Mouse (Mus musculus): ENCODE results near the gene Spsb1. TPM values are rescaled to one million over a fixed set of nuclear protein-coding genes. Genes with fewer than 3 reads are reported as not detected.

Spsb1 gene
- polyA plus RNA-seq, 1 experiment from 2014 or later, result 17.0 TPM

DNA sequence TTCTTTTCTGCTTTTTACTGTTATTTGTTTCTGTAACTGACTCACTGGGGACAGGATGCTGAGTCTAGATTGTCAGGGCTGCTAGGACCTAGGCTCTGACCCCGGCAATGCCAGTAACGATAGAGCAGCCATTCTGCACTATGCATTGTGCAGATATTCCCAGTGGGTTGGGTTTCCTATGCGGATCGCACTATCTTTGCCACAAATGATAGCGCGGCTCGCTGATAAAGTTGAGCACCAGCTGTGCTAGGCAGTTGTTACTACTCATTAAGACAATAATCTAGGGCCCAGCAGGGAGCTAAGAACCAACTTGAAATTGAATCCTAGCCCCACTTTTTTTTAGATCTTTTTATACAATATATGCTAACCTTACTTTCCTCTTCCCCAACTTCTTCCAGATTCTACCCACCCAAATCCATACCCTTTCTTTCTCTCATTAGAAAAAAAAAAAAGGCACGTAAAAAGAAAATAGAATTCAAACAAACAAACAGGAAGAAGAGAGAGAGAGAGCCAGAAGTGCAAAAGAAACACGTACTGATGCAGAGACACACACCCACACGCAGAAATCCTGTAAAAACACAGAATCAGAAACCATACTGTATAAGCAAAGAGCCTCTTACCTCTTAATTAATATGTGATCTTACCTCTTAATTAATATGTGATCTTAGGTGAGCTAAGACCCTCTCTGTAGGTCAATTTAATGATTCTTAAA is 99.5 kb downstream of the Spsb1 start:
- WGBS, result 67% methylated on average over 10 of the region's 10 CpGs
- no peak overlapping the region for H3K4me2 ChIP-seq (ENCODE audit: low read depth, low read length)
- H3K27ac ChIP-seq (ENCODE audit: low read length), result no peak overlapping the region

DNA sequence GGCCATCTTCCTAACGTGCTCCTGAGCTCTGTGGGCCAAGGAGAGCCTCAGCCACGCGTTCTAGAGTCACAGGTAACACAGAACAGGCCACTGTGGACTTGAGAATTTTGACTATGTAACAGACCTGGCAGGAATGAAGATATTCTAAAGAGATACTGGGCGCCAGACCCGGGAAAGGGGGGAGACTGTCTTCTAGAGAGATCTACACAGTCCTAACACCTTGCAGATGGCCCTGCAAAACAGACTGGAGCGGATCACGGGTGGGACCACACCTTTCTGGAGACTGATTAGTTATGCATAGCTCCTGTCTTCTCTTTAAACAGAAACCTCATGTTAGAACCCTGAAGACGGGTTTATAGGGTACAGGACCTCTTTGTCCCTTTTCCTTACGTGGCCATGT is 100.1 kb downstream of the Spsb1 start:
- H3K4me1 ChIP-seq (ENCODE audit: control insufficient read depth, insufficient read depth, low read length), result peaks cover 11% of the 10 kb centered on the region
- no peaks in the 10 kb centered on the region for H3K36me3 ChIP-seq (ENCODE audit: control insufficient read depth, insufficient read depth, low read length)
- H3K9me3 ChIP-seq (ENCODE audit: control insufficient read depth, low read length), result no peaks in the 10 kb centered on the region
- ATAC-seq, result peak; percentile 31
- H3K9ac ChIP-seq (ENCODE audit: low read depth, low read length), result 0 out of 2 replicates have a peak overlapping the region, but pooled peaks have one; percentile 27
- no peaks in the 10 kb centered on the region for H3K27me3 ChIP-seq (replicated peaks; ENCODE audit: control insufficient read depth, insufficient read depth, low read length)
- H3K27ac ChIP-seq (ENCODE audit: low read length), result peak overlapping the region; percentile 26; the same call in 1 of the 2 replicates
- peak overlapping the region; percentile 20; the same call in 1 of the 2 replicates for H3K4me3 ChIP-seq (ENCODE audit: low read length)
- H3K4me2 ChIP-seq (ENCODE audit: low read depth, low read length), result peak overlapping the region; percentile 50
- 52% methylated on average over 9 of the region's 9 CpGs for WGBS

More for the DNA sequence above, 99.5 kb downstream of the Spsb1 start:
- ATAC-seq, result no peak
- Histone ChIP-seq H3K27me3 (replicated peaks; ENCODE audit: control insufficient read depth, insufficient read depth, low read length) (no peaks in the 10 kb centered on the region), H3K9me3 (ENCODE audit: control insufficient read depth, low read length) (no peaks in the 10 kb centered on the region), H3K4me3 (ENCODE audit: low read length) (no peak overlapping the region), H3K36me3 (ENCODE audit: control insufficient read depth, insufficient read depth, low read length) (no peaks in the 10 kb centered on the region), H3K4me1 (ENCODE audit: control insufficient read depth, insufficient read depth, low read length) (peaks cover 11% of the 10 kb centered on the region), H3K9ac (ENCODE audit: low read depth, low read length) (no peak overlapping the region)

- ATAC-seq, result peak; percentile 78
These were observed 100.5 kb downstream of the Spsb1 start for GRCm38 (mm10) chr4:149854301-149854708.

DNA sequence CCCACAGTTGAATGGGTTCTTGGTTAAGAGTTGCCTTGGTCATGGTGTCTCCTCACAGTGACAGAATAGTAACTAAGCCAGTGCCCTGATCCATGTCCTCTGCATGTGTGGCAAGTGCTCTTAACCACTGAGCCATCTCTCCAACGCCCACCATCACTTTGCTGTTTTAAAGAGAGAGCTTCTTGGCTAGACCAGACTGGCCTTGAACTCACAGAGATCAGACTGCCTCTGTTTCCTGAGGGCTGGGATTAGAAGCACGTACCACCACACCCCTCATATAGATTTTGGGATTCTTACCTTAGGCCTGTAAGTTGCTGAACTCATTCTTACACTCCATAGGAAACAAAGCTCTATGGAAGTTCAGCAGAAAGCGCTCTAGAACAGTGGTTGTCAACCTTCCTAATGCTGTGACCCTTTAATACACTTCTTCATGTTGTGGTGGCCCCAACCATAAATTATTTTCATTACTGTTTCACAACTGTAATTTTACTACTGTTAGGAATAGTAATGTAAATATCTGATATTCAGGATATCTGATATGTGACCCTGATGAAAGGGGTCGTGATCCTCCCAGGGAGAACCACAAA is 101.1 kb downstream of the Spsb1 start:
- Histone ChIP-seq H3K9ac (ENCODE audit: low read depth, low read length) (no peak overlapping the region), H3K4me3 (ENCODE audit: low read length) (no peak overlapping the region), H3K27me3 (replicated peaks; ENCODE audit: control insufficient read depth, insufficient read depth, low read length) (no peaks in the 10 kb centered on the region), H3K36me3 (ENCODE audit: control insufficient read depth, insufficient read depth, low read length) (no peaks in the 10 kb centered on the region), H3K4me2 (ENCODE audit: low read depth, low read length) (peak overlapping the region; percentile 50; the same call in 1 of the 2 replicates), H3K4me1 (ENCODE audit: control insufficient read depth, insufficient read depth, low read length) (peaks cover 11% of the 10 kb centered on the region), H3K9me3 (ENCODE audit: control insufficient read depth, low read length) (no peaks in the 10 kb centered on the region), H3K27ac (ENCODE audit: low read length) (no peak overlapping the region)
- no peak for ATAC-seq
- 70% methylated on average over 4 of the region's 4 CpGs for WGBS

More at GRCm38 (mm10) chr4:149854301-149854708, 100.5 kb downstream of the Spsb1 start:
- H3K9me3 ChIP-seq (ENCODE audit: control insufficient read depth, low read length), result no peaks in the 10 kb centered on the region
- H3K4me3 ChIP-seq (ENCODE audit: low read length), result peak overlapping the region; percentile 20; the same call in 1 of the 2 replicates
- H3K27me3 ChIP-seq (replicated peaks; ENCODE audit: control insufficient read depth, insufficient read depth, low read length), result no peaks in the 10 kb centered on the region
- no peaks in the 10 kb centered on the region for H3K36me3 ChIP-seq (ENCODE audit: control insufficient read depth, insufficient read depth, low read length)
- peaks cover 11% of the 10 kb centered on the region for H3K4me1 ChIP-seq (ENCODE audit: control insufficient read depth, insufficient read depth, low read length)
- H3K27ac ChIP-seq (ENCODE audit: low read length), result peak overlapping the region; percentile 26; the same call in 1 of the 2 replicates
- H3K9ac ChIP-seq (ENCODE audit: low read depth, low read length), result 0 out of 2 replicates have a peak overlapping the region, but pooled peaks have one; percentile 27
- WGBS, result 5% methylated on average over 21 of the region's 21 CpGs
- peak overlapping the region; percentile 50 for H3K4me2 ChIP-seq (ENCODE audit: low read depth, low read length)

DNA sequence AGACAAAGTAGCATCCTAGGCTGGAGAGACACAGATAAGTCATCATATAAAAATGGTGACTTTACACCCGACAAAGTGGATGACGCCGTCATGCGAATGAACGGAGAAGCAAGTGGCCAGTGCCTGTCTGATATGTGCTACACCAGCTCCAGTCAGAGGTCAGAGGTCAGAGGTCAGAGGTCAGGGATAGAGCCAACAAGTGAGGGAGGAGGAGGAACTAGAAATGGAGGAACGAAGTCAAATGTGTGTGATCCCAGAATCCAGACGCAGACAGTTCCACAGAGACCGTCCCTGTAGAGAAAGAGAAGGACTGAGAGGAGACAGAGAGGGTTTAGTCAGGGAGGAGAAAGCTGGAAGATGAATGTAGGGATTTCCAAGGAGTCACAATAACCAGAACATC is 103.3 kb downstream of the Spsb1 start:
- H3K4me1 ChIP-seq (ENCODE audit: control insufficient read depth, insufficient read depth, low read length), result peaks cover 11% of the 10 kb centered on the region
- no peak overlapping the region for H3K4me3 ChIP-seq (ENCODE audit: low read length)
- H3K9me3 ChIP-seq (ENCODE audit: control insufficient read depth, low read length), result no peaks in the 10 kb centered on the region
- no peak overlapping the region for H3K9ac ChIP-seq (ENCODE audit: low read depth, low read length)
- H3K4me2 ChIP-seq (ENCODE audit: low read depth, low read length), result no peak overlapping the region
- no peaks in the 10 kb centered on the region for H3K27me3 ChIP-seq (replicated peaks; ENCODE audit: control insufficient read depth, insufficient read depth, low read length)
- ATAC-seq, result no peak
- H3K27ac ChIP-seq (ENCODE audit: low read length), result no peak overlapping the region
- H3K36me3 ChIP-seq (ENCODE audit: control insufficient read depth, insufficient read depth, low read length), result no peaks in the 10 kb centered on the region
- WGBS, result 78% methylated on average over 8 of the region's 8 CpGs

- 47% methylated on average over 10 of the region's 10 CpGs for WGBS
- ATAC-seq, result no peak
- H3K4me3 ChIP-seq (ENCODE audit: low read length), result no peak overlapping the region
- H3K36me3 ChIP-seq (ENCODE audit: control insufficient read depth, insufficient read depth, low read length), result no peaks in the 10 kb centered on the region
- peaks cover 11% of the 10 kb centered on the region for H3K4me1 ChIP-seq (ENCODE audit: control insufficient read depth, insufficient read depth, low read length)
- no peak overlapping the region for H3K9ac ChIP-seq (ENCODE audit: low read depth, low read length)
- H3K27me3 ChIP-seq (replicated peaks; ENCODE audit: control insufficient read depth, insufficient read depth, low read length), result no peaks in the 10 kb centered on the region
- no peak overlapping the region for H3K4me2 ChIP-seq (ENCODE audit: low read depth, low read length)
- no peak overlapping the region for H3K27ac ChIP-seq (ENCODE audit: low read length)
- no peaks in the 10 kb centered on the region for H3K9me3 ChIP-seq (ENCODE audit: control insufficient read depth, low read length)
These were observed 104.2 kb downstream of the Spsb1 start for GRCm38 (mm10) chr4:149850674-149851073.

DNA sequence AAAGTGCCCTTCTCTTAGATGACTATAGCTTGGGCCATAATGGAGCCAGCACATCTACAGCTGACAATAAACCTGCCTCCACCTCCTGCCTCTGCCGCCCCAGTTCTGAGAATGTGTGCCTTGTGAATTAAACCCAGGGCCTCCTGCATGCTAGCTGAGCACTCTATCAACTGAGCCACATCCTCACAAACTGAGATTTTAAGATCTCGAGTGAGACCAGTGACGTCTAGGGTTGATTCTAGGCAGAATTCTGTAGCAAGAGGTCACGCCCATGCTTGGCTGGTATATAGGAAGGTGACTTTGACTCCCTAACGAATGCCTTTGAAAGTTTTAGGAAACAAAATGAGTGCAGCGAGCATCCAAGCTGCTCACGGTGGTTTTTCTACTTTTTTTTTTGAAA is 104.8 kb downstream of the Spsb1 start:
- no peak overlapping the region for H3K4me3 ChIP-seq (ENCODE audit: low read length)
- H3K9me3 ChIP-seq (ENCODE audit: control insufficient read depth, low read length), result no peaks in the 10 kb centered on the region
- H3K4me2 ChIP-seq (ENCODE audit: low read depth, low read length), result no peak overlapping the region
- H3K4me1 ChIP-seq (ENCODE audit: control insufficient read depth, insufficient read depth, low read length), result peaks cover 10% of the 10 kb centered on the region
- H3K9ac ChIP-seq (ENCODE audit: low read depth, low read length), result no peak overlapping the region
- no peaks in the 10 kb centered on the region for H3K27me3 ChIP-seq (replicated peaks; ENCODE audit: control insufficient read depth, insufficient read depth, low read length)
- H3K27ac ChIP-seq (ENCODE audit: low read length), result no peak overlapping the region
- H3K36me3 ChIP-seq (ENCODE audit: control insufficient read depth, insufficient read depth, low read length), result no peaks in the 10 kb centered on the region
- 82% methylated on average over 7 of the region's 7 CpGs for WGBS
- no peak for ATAC-seq

GRCm38 (mm10) chr4:149849035-149849434 is 105.8 kb downstream of the Spsb1 start:
- Histone ChIP-seq H3K9ac (ENCODE audit: low read depth, low read length) (no peak overlapping the region), H3K27me3 (replicated peaks; ENCODE audit: control insufficient read depth, insufficient read depth, low read length) (no peaks in the 10 kb centered on the region), H3K4me2 (ENCODE audit: low read depth, low read length) (no peak overlapping the region), H3K36me3 (ENCODE audit: control insufficient read depth, insufficient read depth, low read length) (no peaks in the 10 kb centered on the region), H3K9me3 (ENCODE audit: control insufficient read depth, low read length) (no peaks in the 10 kb centered on the region), H3K4me1 (ENCODE audit: control insufficient read depth, insufficient read depth, low read length) (peaks cover 3% of the 10 kb centered on the region), H3K27ac (ENCODE audit: low read length) (no peak overlapping the region), H3K4me3 (ENCODE audit: low read length) (no peak overlapping the region)
- WGBS, result 91% methylated on average over 5 of the region's 5 CpGs
- ATAC-seq, result no peak

DNA sequence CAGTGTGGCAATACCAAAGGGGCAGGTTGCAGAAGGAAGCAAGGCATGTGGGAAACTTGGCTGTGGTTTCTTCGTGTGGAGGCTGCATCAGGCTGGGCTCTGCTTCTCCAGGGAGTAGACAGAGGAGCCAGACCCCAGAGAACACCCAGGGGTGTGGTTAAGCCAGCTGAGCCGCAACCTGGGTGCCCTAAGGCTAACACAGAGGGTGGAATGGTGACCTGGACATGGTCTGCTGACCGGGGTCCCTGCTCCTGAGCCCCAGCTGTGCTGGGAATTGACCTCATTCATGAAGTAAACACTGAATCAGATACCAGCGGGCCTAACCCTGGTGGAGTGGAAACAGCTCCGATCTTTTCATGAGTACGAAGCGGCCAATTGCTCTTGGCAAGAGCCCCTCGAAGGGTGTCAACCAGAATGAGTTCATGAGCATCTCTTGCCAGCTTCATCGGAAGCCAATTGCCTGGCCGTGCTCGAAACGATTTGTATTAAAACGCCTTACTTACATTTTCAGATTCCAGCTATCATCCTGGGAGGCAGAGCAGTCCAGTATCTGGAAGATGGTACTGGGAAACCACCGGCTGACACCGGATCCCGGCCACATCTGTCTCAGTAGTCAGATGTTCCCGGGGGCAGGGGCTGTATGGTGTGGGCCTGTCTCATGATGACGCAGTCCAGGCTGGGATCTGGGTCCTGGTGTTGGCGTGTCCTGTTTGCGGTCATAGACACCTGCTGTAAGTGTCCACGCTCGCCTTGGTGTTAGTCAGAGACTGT is 107.8 kb downstream of the Spsb1 start:
- H3K4me1 ChIP-seq (ENCODE audit: control insufficient read depth, insufficient read depth, low read length), result 0 out of 2 replicates have a peak, but pooled peaks cover 3% of the 10 kb centered on the region
- no peaks in the 10 kb centered on the region for H3K27me3 ChIP-seq (replicated peaks; ENCODE audit: control insufficient read depth, insufficient read depth, low read length)
- H3K4me3 ChIP-seq (ENCODE audit: low read length), result no peak overlapping the region
- H3K4me2 ChIP-seq (ENCODE audit: low read depth, low read length), result no peak overlapping the region
- 65% methylated on average over 22 of the region's 22 CpGs for WGBS
- ATAC-seq, result 0 out of 2 replicates have a peak, but pooled peaks have one; percentile 32
- no peaks in the 10 kb centered on the region for H3K9me3 ChIP-seq (ENCODE audit: control insufficient read depth, low read length)
- no peak overlapping the region for H3K9ac ChIP-seq (ENCODE audit: low read depth, low read length)
- H3K36me3 ChIP-seq (ENCODE audit: control insufficient read depth, insufficient read depth, low read length), result no peaks in the 10 kb centered on the region
- no peak overlapping the region for H3K27ac ChIP-seq (ENCODE audit: low read length)

Data from intestine, embryonic 16.5 days (tissue).